Mouse (Mus musculus) gastrocnemius, adult 18-20 months (tissue): ENCODE measurements at regions not wholly inside any gene's neighbourhood (a gene's known extent, or its start where the extent isn't known, plus 50 kb on each side); places are given as distances from the start of the nearest gene placed in this dataset.
A peak's percentile ranks its signal among the peaks of the same experiment; 100 is the strongest.

Experiments
- DNase-seq: peaks from one replicate; pipeline ENCODE4 v3.0.0; 2021; ENCODE audit warnings: low spot score

GRCm38 (mm10) chr1:121047406-121047805 is 285.0 kb downstream of the Insig2 start:
- DNase-seq, result no peak

- no peak for DNase-seq
These were observed 282.7 kb downstream of the Insig2 start for GRCm38 (mm10) chr1:121049684-121050083.

GRCm38 (mm10) chr1:121050695-121051495 is 281.5 kb downstream of the Insig2 start:
- no peak for DNase-seq

GRCm38 (mm10) chr1:121051496-121052119 is 280.8 kb downstream of the Insig2 start:
- no peak for DNase-seq

- DNase-seq, result no peak
These were observed 280.3 kb downstream of the Insig2 start for GRCm38 (mm10) chr1:121052120-121052501.

GRCm38 (mm10) chr1:121053692-121054091 is 278.7 kb downstream of the Insig2 start:
- DNase-seq, result peak; percentile 6

GRCm38 (mm10) chr1:121074569-121074968 is 257.8 kb downstream of the Insig2 start:
- no peak for DNase-seq

- no peak for DNase-seq
These were observed 249.6 kb downstream of the Insig2 start for GRCm38 (mm10) chr1:121082839-121083238.

- no peak for DNase-seq
These were observed 247.2 kb downstream of the Insig2 start for GRCm38 (mm10) chr1:121085101-121085727.

- DNase-seq, result no peak
These were observed 245.1 kb downstream of the Insig2 start for GRCm38 (mm10) chr1:121087124-121087887.

GRCm38 (mm10) chr1:121090628-121091027 is 241.8 kb downstream of the Insig2 start:
- DNase-seq, result no peak

- no peak for DNase-seq
These were observed 239.5 kb downstream of the Insig2 start for GRCm38 (mm10) chr1:121092870-121093269.

- peak; percentile 57 for DNase-seq
These were observed 235.5 kb downstream of the Insig2 start for GRCm38 (mm10) chr1:121096551-121097550.

GRCm38 (mm10) chr1:121111776-121112344 is 220.5 kb downstream of the Insig2 start:
- peak; percentile 46 for DNase-seq

GRCm38 (mm10) chr1:121112464-121112863 is 219.9 kb downstream of the Insig2 start:
- peak; percentile 37 for DNase-seq

- DNase-seq, result no peak
These were observed 215.8 kb downstream of the Insig2 start for GRCm38 (mm10) chr1:121116626-121117025.

GRCm38 (mm10) chr1:121123436-121123835 is 209.0 kb downstream of the Insig2 start:
- no peak for DNase-seq

GRCm38 (mm10) chr1:121136284-121136683 is 196.1 kb downstream of the Insig2 start:
- no peak for DNase-seq

GRCm38 (mm10) chr1:121136846-121137245 is 195.5 kb downstream of the Insig2 start:
- DNase-seq, result no peak

GRCm38 (mm10) chr1:121144981-121145380 is 187.4 kb downstream of the Insig2 start:
- no peak for DNase-seq
